Mouse (Mus musculus) kidney, adult 2 months (tissue): ENCODE data around the gene Tnfsf13b.

Experiments used
- CTCF ChIP-seq: fragments of 200-500 bp; conservative IDR thresholded peaks from 2 replicates; pipeline ENCODE4 v1.5.1; 2011; ENCODE audit warnings: low read depth, mild to moderate bottlenecking, control low read depth, low read length, moderate library complexity, mixed read lengths; ENCODE audit not compliant: insufficient read depth, insufficient read length
- POLR2A ChIP-seq: fragments of 200-500 bp; IDR thresholded peaks from one replicate; pipeline ENCODE4 v1.6.1; 2011; ENCODE audit warnings: low read depth, low read length, control low read depth

DNA sequence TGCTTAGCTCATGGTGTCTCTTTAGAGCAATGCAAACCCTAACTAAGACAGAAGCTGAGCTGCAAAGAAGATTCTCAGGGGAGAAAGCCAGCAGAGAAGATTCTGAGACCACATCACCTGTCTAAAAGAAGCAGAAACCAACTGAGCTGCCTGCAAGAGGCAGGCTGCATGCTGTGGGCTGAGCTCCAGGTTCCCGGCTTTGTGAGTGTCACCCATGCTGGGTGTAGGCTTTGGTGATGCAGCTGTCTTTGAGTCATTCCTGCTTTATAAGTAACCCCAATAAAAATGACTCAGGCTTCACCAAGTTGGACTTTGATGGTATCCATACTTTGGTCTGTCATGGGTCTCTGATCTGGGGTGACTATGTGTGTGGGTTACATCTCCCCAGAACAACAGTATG, 10.0 kb downstream of the Tnfsf13b start:
- TF ChIP-seq CTCF (no peak), POLR2A (no peak)
